In genomic region chr5:139237436-139237835, GRCm38 (mm10) we compare ENCODE assay signal across 20 mouse cellular contexts. TPM values are rescaled to one million over a fixed set of nuclear protein-coding genes. Genes with fewer than 3 reads are reported as not detected.
DNase-seq lines count a peak whose midpoint lies in the region; ATAC-seq and TF ChIP-seq lines count a peak whose summit lies in the region.
"Had no signal": no experiment of that assay in that cellular context is flagged by ENCODE, and none has a peak within 500 bp of the region (broad histone marks: within the 10 kb centered on the region; RNA-seq: fewer than 3 reads in every experiment).

No protein-coding gene starts in this region.

- no peak overlapping the region for H3K9ac ChIP-seq in kidney, postnatal 0 days (ENCODE audit: low read depth, low read length)
- H3K9ac ChIP-seq in CH12.LX (ENCODE audit: insufficient read depth, low read depth), result no peak overlapping the region
- H3K9ac ChIP-seq in forebrain, embryonic 13.5 days, result no peak overlapping the region
- H3K9ac ChIP-seq: embryonic facial prominence, embryonic 12.5 days had no signal

- peak; percentile 16 for DNase-seq in kidney, postnatal 0 days (ENCODE audit: low spot score)
- DNase-seq in kidney, postnatal 10 days, result no peak
- DNase-seq in CH12.LX (ENCODE audit: extremely low read depth) (peak; percentile 58), NIH3T3 (ENCODE audit: low read depth) (peak; percentile 56)
- DNase-seq in thymus, postnatal 36 days, result no peak
- DNase-seq: adrenal gland, adult 8-10 months; adrenal gland, postnatal 14 days; adrenal gland, postnatal 36 days; cerebellum, adult 11-12 months; cerebellum, adult 2 months; cerebellum, adult 9-10 months; cerebellum, postnatal 10 days; cerebellum, postnatal 25 days had no signal

- H3K79me2 ChIP-seq in CH12.LX (replicated peaks; ENCODE audit: control insufficient read depth, extremely low read depth, insufficient read depth, poor library complexity, severe bottlenecking), result 0 out of 2 replicates have a peak, but pooled peaks cover under 1% of the 10 kb centered on the region

- no peaks in the 10 kb centered on the region for H3K9me3 ChIP-seq in kidney, postnatal 0 days (replicated peaks; ENCODE audit: low read length)
- no peaks in the 10 kb centered on the region for H3K9me3 ChIP-seq in CH12.LX (replicated peaks; ENCODE audit: low read length)
- no peaks in the 10 kb centered on the region for H3K9me3 ChIP-seq in forebrain, embryonic 13.5 days (replicated peaks)
- H3K9me3 ChIP-seq: embryonic facial prominence, embryonic 10.5 days; embryonic facial prominence, embryonic 12.5 days; G1E had no signal

- no peak overlapping the region for H3K4me2 ChIP-seq in kidney, postnatal 0 days (ENCODE audit: low read length)
- no peak overlapping the region for H3K4me2 ChIP-seq in CH12.LX (ENCODE audit: insufficient read depth, low read depth, poor library complexity, severe bottlenecking)
- no peak overlapping the region for H3K4me2 ChIP-seq in forebrain, embryonic 13.5 days
- H3K4me2 ChIP-seq: embryonic facial prominence, embryonic 12.5 days had no signal

- TF ChIP-seq POLR2A in CH12.LX (IDR thresholded peaks at IDR 0.05; ENCODE audit: low read depth, low read length), result no peak

- peaks cover 49% of the 10 kb centered on the region for H3K36me3 ChIP-seq in kidney, postnatal 0 days (ENCODE audit: insufficient read depth, low read length)
- peaks cover 51 to 88% of the 10 kb centered on the region in 2 experiments for H3K36me3 ChIP-seq in CH12.LX (replicated peaks in 1 of 2; ENCODE audit: control insufficient read depth in 1 of 2, insufficient read depth in 1 of 2, low read length in 1 of 2)
- H3K36me3 ChIP-seq in forebrain, embryonic 13.5 days (ENCODE audit: poor library complexity, severe bottlenecking), result peaks cover 99% of the 10 kb centered on the region

- H3K4me3 ChIP-seq in kidney, postnatal 0 days (replicated peaks; ENCODE audit: low read depth, low read length), result no peak overlapping the region
- H3K4me3 ChIP-seq in CH12.LX (replicated peaks in 1 of 3; ENCODE audit: low read depth in 2 of 3, low read length in 2 of 3, poor library complexity in 1 of 3), result no peak overlapping the region
- H3K4me3 ChIP-seq in forebrain, embryonic 13.5 days, result no peak overlapping the region
- H3K4me3 ChIP-seq: embryonic facial prominence, embryonic 10.5 days; embryonic facial prominence, embryonic 12.5 days had no signal

- in situ Hi-C loops in CH12.LX (cut with MboI; ENCODE audit: low pct_ligation_motif_present, low pct_unique_long_range_greater_than_20kb, low sequenced_read_pairs), result no loop called here

- WGBS in kidney, postnatal 0 days, result 33% methylated on average over 4 of the region's 4 CpGs
- 92% methylated on average over 4 of the region's 4 CpGs for WGBS in forebrain, embryonic 13.5 days

- no peak overlapping the region for H3K27ac ChIP-seq in kidney, postnatal 0 days
- H3K27ac ChIP-seq in CH12.LX (ENCODE audit: insufficient read depth, low read depth), result no peak overlapping the region
- no peak overlapping the region for H3K27ac ChIP-seq in forebrain, embryonic 13.5 days
- H3K27ac ChIP-seq: embryonic facial prominence, embryonic 10.5 days; embryonic facial prominence, embryonic 12.5 days had no signal

- H3K4me1 ChIP-seq in kidney, postnatal 0 days (replicated peaks; ENCODE audit: insufficient read depth, low read length), result no peaks in the 10 kb centered on the region
- peaks cover 5 to 68% of the 10 kb centered on the region in 2 experiments for H3K4me1 ChIP-seq in CH12.LX (ENCODE audit: control insufficient read depth in 1 of 2, insufficient read depth in 2 of 2)
- H3K4me1 ChIP-seq in forebrain, embryonic 13.5 days, result no peaks in the 10 kb centered on the region
- H3K4me1 ChIP-seq: embryonic facial prominence, embryonic 10.5 days; embryonic facial prominence, embryonic 12.5 days had no signal

- ATAC-seq in kidney, postnatal 0 days (replicated peaks; ENCODE audit: low FRiP score, low read depth), result no peak; the same call in 1 of the 2 replicates
- ATAC-seq in forebrain, embryonic 13.5 days, result no peak
- ATAC-seq: activated CD4-positive, CD25-positive, alpha-beta regulatory T cell, adult 4 months; forebrain, embryonic 14.5 days; forebrain, embryonic 16.5 days had no signal

- dilution Hi-C loops in CH12.LX (cut with MboI; ENCODE audit: extremely low pct_ligation_motif_present, extremely low pct_unique_long_range_greater_than_20kb, low sequenced_read_pairs), result no loop called here

- no peak for TF ChIP-seq CTCF in kidney, postnatal 0 days (IDR thresholded peaks at IDR 0.05; ENCODE audit: low read depth)
- TF ChIP-seq CTCF in CH12.LX (conservative IDR thresholded peaks at IDR 0.05 in 1 of 2, IDR thresholded peaks at IDR 0.05 in 1 of 2; ENCODE audit: low read depth in 2 of 2, low read length in 2 of 2), result no peak

- no peaks in the 10 kb centered on the region for H3K27me3 ChIP-seq in kidney, postnatal 0 days (ENCODE audit: insufficient read depth, low read length)
- H3K27me3 ChIP-seq in CH12.LX (replicated peaks), result no peaks in the 10 kb centered on the region
- no peaks in the 10 kb centered on the region for H3K27me3 ChIP-seq in forebrain, embryonic 13.5 days
- H3K27me3 ChIP-seq: embryonic facial prominence, embryonic 12.5 days had no signal

- TF ChIP-seq EP300 in CH12.LX (IDR thresholded peaks at IDR 0.05; ENCODE audit: low read length), result no peak

- TF ChIP-seq RAD21 in CH12.LX (IDR thresholded peaks at IDR 0.05; ENCODE audit: low read depth, low read length), result no peak

TF ChIP-seq in CH12.LX, 34 proteins besides CTCF, POLR2A, EP300 and RAD21:
- TF ChIP-seq BHLHE40 (IDR thresholded peaks at IDR 0.05; ENCODE audit: low read depth, low read length) (peak; percentile 77), GABPA (IDR thresholded peaks at IDR 0.05; ENCODE audit: insufficient replicate concordance, low read depth, low read length) (no peak), HCFC1 (IDR thresholded peaks at IDR 0.05; ENCODE audit: low read depth, low read length) (no peak), TBP (conservative IDR thresholded peaks at IDR 0.05; ENCODE audit: low read depth, low read length) (no peak), ETS1 (conservative IDR thresholded peaks at IDR 0.05; ENCODE audit: low read depth, low read length) (peak; percentile 42; the same call in 1 of the 2 replicates), ZKSCAN1 (IDR thresholded peaks at IDR 0.05; ENCODE audit: borderline replicate concordance, low read depth, low read length) (no peak)
TF ChIP-seq in CH12.LX: peak in this region for 2.

RNA-seq across cellular contexts. Expression of gene Get4, which starts 14.7 kb away (rescaled TPM):
- polyA plus RNA-seq in kidney, postnatal 0 days (2015; fragmentation: Nextera tagmentation; extraction: Ambion mirVana), result 149 and 152 TPM in 2 replicates
- total RNA-seq in CH12.LX (2012; rRNA removed) (91.4 and 93.9 TPM in 2 replicates), CH12.LX (2014; rRNA removed) (96.4 and 103 TPM in 2 replicates)
- 140 and 164 TPM in 2 replicates for polyA plus RNA-seq in CH12.LX (2012; ENCODE audit: insufficient read length, low read depth)
- polyA plus RNA-seq in forebrain, embryonic 13.5 days (2015; fragmentation: Nextera tagmentation; extraction: Ambion mirVana), result 122 and 137 TPM in 2 replicates

RNA-seq across cellular contexts. Expression of gene Sun1, which starts 37.0 kb away (rescaled TPM):
- polyA plus RNA-seq in kidney, postnatal 0 days (2015; fragmentation: Nextera tagmentation; extraction: Ambion mirVana), result 35.0 and 38.6 TPM in 2 replicates
- total RNA-seq in CH12.LX (2012; rRNA removed) (16.7 and 18.5 TPM in 2 replicates), CH12.LX (2014; rRNA removed) (12.2 and 12.9 TPM in 2 replicates)
- 8.7 and 10.1 TPM in 2 replicates for polyA plus RNA-seq in CH12.LX (2012; ENCODE audit: insufficient read length, low read depth)
- 43.9 and 50.2 TPM in 2 replicates for polyA plus RNA-seq in forebrain, embryonic 13.5 days (2015; fragmentation: Nextera tagmentation; extraction: Ambion mirVana)

Comparison
In these comparisons a context has a peak if more than half of its experiments do, and no peak if none do; other contexts are left out.
1. DNase-seq: peak in kidney, postnatal 0 days (single experiment), CH12.LX (single experiment) and NIH3T3 (single experiment); none in kidney, postnatal 10 days (single experiment) and thymus, postnatal 36 days (0 of 2).